Mouse (Mus musculus): ENCODE results near the gene Rnf114. TPM values are rescaled to one million over a fixed set of nuclear protein-coding genes. Genes with fewer than 3 reads are reported as not detected.

The Rnf114 gene
- total RNA-seq, 1 experiment = 48.1 TPM

GRCm38 (mm10) chr2:167507719-167508385, 15.4 kb downstream of the Rnf114 start:
- H3K27ac ChIP-seq (ENCODE audit: insufficient read depth, low read depth, low read length, poor library complexity, severe bottlenecking) = no peak overlapping the region
- peaks cover 2 to 12% of the 10 kb centered on the region in 2 experiments; a peak in 2 of 4 replicates for H3K4me1 ChIP-seq (ENCODE audit: control insufficient read depth in 2 of 2, insufficient read depth in 2 of 2, low read length in 2 of 2, poor library complexity in 1 of 2)
- TF ChIP-seq ZC3H11A (IDR thresholded peaks at IDR 0.05; ENCODE audit: borderline replicate concordance, low read depth, low read length) = no peak
- TF ChIP-seq HCFC1 (IDR thresholded peaks at IDR 0.05; ENCODE audit: borderline replicate concordance, insufficient read depth, low read length) = no peak
- TF ChIP-seq MAFK (IDR thresholded peaks at IDR 0.05; ENCODE audit: insufficient read depth, low read depth, low read length) = no peak
- no peak for TF ChIP-seq CHD2 (IDR thresholded peaks at IDR 0.05; ENCODE audit: low read depth, low read length)
- no peak for TF ChIP-seq ZNF384 (IDR thresholded peaks at IDR 0.05; ENCODE audit: low read depth, low read length)
- H3K4me3 ChIP-seq (ENCODE audit: insufficient read depth in 1 of 2, low read depth in 1 of 2, low read length in 2 of 2, poor library complexity in 1 of 2, severe bottlenecking in 1 of 2) = no peak overlapping the region
- H3K9ac ChIP-seq (ENCODE audit: insufficient read depth, low read depth, low read length, poor library complexity, severe bottlenecking) = no peak overlapping the region
- in situ Hi-C loops (cut with MboI; ENCODE audit: low sequenced_read_pairs in 2 of 2, unreplicated experiment in 2 of 2) = no loop called here
- no peaks in the 10 kb centered on the region for H3K9me3 ChIP-seq (ENCODE audit: control insufficient read depth, insufficient read depth, low read depth, low read length)
- DNase-seq (ENCODE audit: low read depth, low spot score) = no peak
- peaks cover 57% of the 10 kb centered on the region for H3K36me3 ChIP-seq (ENCODE audit: control insufficient read depth, insufficient read depth, low read length, poor library complexity, severe bottlenecking)

- DNase-seq (ENCODE audit: low read depth, low spot score) = no peak
- Histone ChIP-seq H3K4me1 (ENCODE audit: control insufficient read depth in 2 of 2, insufficient read depth in 2 of 2, low read length in 2 of 2, poor library complexity in 1 of 2) (peaks cover 2 to 12% of the 10 kb centered on the region in 2 experiments; a peak in 2 of 4 replicates), H3K36me3 (ENCODE audit: control insufficient read depth, insufficient read depth, low read length, poor library complexity, severe bottlenecking) (peaks cover 63% of the 10 kb centered on the region), H3K9ac (ENCODE audit: insufficient read depth, low read depth, low read length, poor library complexity, severe bottlenecking) (no peak overlapping the region), H3K27ac (ENCODE audit: insufficient read depth, low read depth, low read length, poor library complexity, severe bottlenecking) (no peak overlapping the region), H3K4me3 (ENCODE audit: insufficient read depth in 1 of 2, low read depth in 1 of 2, low read length in 2 of 2, poor library complexity in 1 of 2, severe bottlenecking in 1 of 2) (no peak overlapping the region), H3K9me3 (ENCODE audit: control insufficient read depth, insufficient read depth, low read depth, low read length) (no peaks in the 10 kb centered on the region)
- TF ChIP-seq HCFC1 (IDR thresholded peaks at IDR 0.05; ENCODE audit: borderline replicate concordance, insufficient read depth, low read length) = no peak
- no peak for TF ChIP-seq ZNF384 (IDR thresholded peaks at IDR 0.05; ENCODE audit: low read depth, low read length)
- no peak for TF ChIP-seq MAFK (IDR thresholded peaks at IDR 0.05; ENCODE audit: insufficient read depth, low read depth, low read length)
- TF ChIP-seq ZC3H11A (IDR thresholded peaks at IDR 0.05; ENCODE audit: borderline replicate concordance, low read depth, low read length) = no peak
- no peak for TF ChIP-seq CHD2 (IDR thresholded peaks at IDR 0.05; ENCODE audit: low read depth, low read length)
- in situ Hi-C loops (cut with MboI; ENCODE audit: low sequenced_read_pairs in 2 of 2, unreplicated experiment in 2 of 2) = no loop called here
These were observed 16.1 kb downstream of the Rnf114 start for GRCm38 (mm10) chr2:167508569-167508968.

- no peak overlapping the region for H3K27ac ChIP-seq (ENCODE audit: insufficient read depth, low read depth, low read length, poor library complexity, severe bottlenecking)
- H3K36me3 ChIP-seq (ENCODE audit: control insufficient read depth, insufficient read depth, low read length, poor library complexity, severe bottlenecking) = peaks cover 72% of the 10 kb centered on the region
- no peaks in the 10 kb centered on the region for H3K9me3 ChIP-seq (ENCODE audit: control insufficient read depth, insufficient read depth, low read depth, low read length)
- DNase-seq (ENCODE audit: low read depth, low spot score) = no peak
- H3K9ac ChIP-seq (ENCODE audit: insufficient read depth, low read depth, low read length, poor library complexity, severe bottlenecking) = no peak overlapping the region
- H3K4me1 ChIP-seq (ENCODE audit: control insufficient read depth in 2 of 2, insufficient read depth in 2 of 2, low read length in 2 of 2, poor library complexity in 1 of 2) = peaks cover 0 to 5% of the 10 kb centered on the region in 2 experiments; a peak in 2 of 4 replicates
- TF ChIP-seq HCFC1 (IDR thresholded peaks at IDR 0.05; ENCODE audit: borderline replicate concordance, insufficient read depth, low read length) (no peak), ZNF384 (IDR thresholded peaks at IDR 0.05; ENCODE audit: low read depth, low read length) (no peak), MAFK (IDR thresholded peaks at IDR 0.05; ENCODE audit: insufficient read depth, low read depth, low read length) (no peak)
- in situ Hi-C loops (cut with MboI; ENCODE audit: low sequenced_read_pairs in 2 of 2, unreplicated experiment in 2 of 2) = no loop called here
- H3K4me3 ChIP-seq (ENCODE audit: insufficient read depth in 1 of 2, low read depth in 1 of 2, low read length in 2 of 2, poor library complexity in 1 of 2, severe bottlenecking in 1 of 2) = no peak overlapping the region
These were observed 18.0 kb downstream of the Rnf114 start for GRCm38 (mm10) chr2:167510485-167510884.

- Histone ChIP-seq H3K27ac (ENCODE audit: insufficient read depth, low read depth, low read length, poor library complexity, severe bottlenecking) (no peak overlapping the region), H3K4me3 (ENCODE audit: insufficient read depth in 1 of 2, low read depth in 1 of 2, low read length in 2 of 2, poor library complexity in 1 of 2, severe bottlenecking in 1 of 2) (no peak overlapping the region), H3K9me3 (ENCODE audit: control insufficient read depth, insufficient read depth, low read depth, low read length) (no peaks in the 10 kb centered on the region), H3K36me3 (ENCODE audit: control insufficient read depth, insufficient read depth, low read length, poor library complexity, severe bottlenecking) (peaks cover 81% of the 10 kb centered on the region), H3K4me1 (ENCODE audit: control insufficient read depth in 2 of 2, insufficient read depth in 2 of 2, low read length in 2 of 2, poor library complexity in 1 of 2) (no peaks in the 10 kb centered on the region), H3K9ac (ENCODE audit: insufficient read depth, low read depth, low read length, poor library complexity, severe bottlenecking) (no peak overlapping the region)
- TF ChIP-seq ZC3H11A (IDR thresholded peaks at IDR 0.05; ENCODE audit: borderline replicate concordance, low read depth, low read length) = no peak
- no peak for TF ChIP-seq CHD2 (IDR thresholded peaks at IDR 0.05; ENCODE audit: low read depth, low read length)
- no peak for DNase-seq (ENCODE audit: low read depth, low spot score)
- in situ Hi-C loops (cut with MboI; ENCODE audit: low sequenced_read_pairs in 2 of 2, unreplicated experiment in 2 of 2) = no loop called here
These were observed 19.9 kb downstream of the Rnf114 start for GRCm38 (mm10) chr2:167512365-167512764.

- Histone ChIP-seq H3K4me3 (ENCODE audit: insufficient read depth in 1 of 2, low read depth in 1 of 2, low read length in 2 of 2, poor library complexity in 1 of 2, severe bottlenecking in 1 of 2) (no peak overlapping the region), H3K36me3 (ENCODE audit: control insufficient read depth, insufficient read depth, low read length, poor library complexity, severe bottlenecking) (peaks cover 81% of the 10 kb centered on the region), H3K9me3 (ENCODE audit: control insufficient read depth, insufficient read depth, low read depth, low read length) (no peaks in the 10 kb centered on the region), H3K9ac (ENCODE audit: insufficient read depth, low read depth, low read length, poor library complexity, severe bottlenecking) (no peak overlapping the region), H3K4me1 (ENCODE audit: control insufficient read depth in 2 of 2, insufficient read depth in 2 of 2, low read length in 2 of 2, poor library complexity in 1 of 2) (no peaks in the 10 kb centered on the region), H3K27ac (ENCODE audit: insufficient read depth, low read depth, low read length, poor library complexity, severe bottlenecking) (no peak overlapping the region)
- TF ChIP-seq ZNF384 (IDR thresholded peaks at IDR 0.05; ENCODE audit: low read depth, low read length) (no peak), ZC3H11A (IDR thresholded peaks at IDR 0.05; ENCODE audit: borderline replicate concordance, low read depth, low read length) (0 out of 2 replicates have a peak, but pooled peaks have one; percentile 3)
- in situ Hi-C loops (cut with MboI; ENCODE audit: low sequenced_read_pairs in 2 of 2, unreplicated experiment in 2 of 2) = no loop called here
- DNase-seq (ENCODE audit: low read depth, low spot score) = no peak
These were observed 20.5 kb downstream of the Rnf114 start for GRCm38 (mm10) chr2:167512970-167513369.

Data from ES-E14 (cell line).